14 mouse cellular contexts compared by ENCODE assay signal in genomic region chr11:102779081-102779638, GRCm38 (mm10). TPM values are rescaled to one million over a fixed set of nuclear protein-coding genes. Genes with fewer than 3 reads are reported as not detected.
DNase-seq lines count a peak whose midpoint lies in the region; ATAC-seq and TF ChIP-seq lines count a peak whose summit lies in the region.
"Had no signal": no experiment of that assay in that cellular context is flagged by ENCODE, and none has a peak within 500 bp of the region (broad histone marks: within the 10 kb centered on the region; RNA-seq: fewer than 3 reads in every experiment).

No protein-coding gene starts in this region.

- no peak overlapping the region for H3K4me3 ChIP-seq in gastrocnemius, adult 2 months
- no peak overlapping the region for H3K4me3 ChIP-seq in intestine, embryonic 16.5 days (ENCODE audit: low read length)
- H3K4me3 ChIP-seq in intestine, postnatal 0 days (ENCODE audit: low read depth, low read length), result no peak overlapping the region
- no peak overlapping the region for H3K4me3 ChIP-seq in brown adipose tissue, adult 24 weeks (ENCODE audit: insufficient read depth, low read depth, low read length)
- H3K4me3 ChIP-seq: hindbrain, embryonic 15.5 days; liver, embryonic 15.5 days had no signal

- TF ChIP-seq CTCF in gastrocnemius, adult 2 months (IDR thresholded peaks at IDR 0.05), result no peak
- TF ChIP-seq CTCF in intestine, postnatal 0 days (IDR thresholded peaks at IDR 0.05; ENCODE audit: low read depth), result no peak

- peak overlapping the region; percentile 11; the same call in 1 of the 2 replicates for H3K9ac ChIP-seq in intestine, embryonic 16.5 days (ENCODE audit: low read depth, low read length)
- no peak overlapping the region for H3K9ac ChIP-seq in intestine, postnatal 0 days (ENCODE audit: low read depth, low read length)
- H3K9ac ChIP-seq: hindbrain, embryonic 15.5 days; liver, embryonic 15.5 days had no signal

- no peak overlapping the region for H3K4me2 ChIP-seq in intestine, embryonic 16.5 days (ENCODE audit: low read depth, low read length)
- H3K4me2 ChIP-seq in intestine, postnatal 0 days (replicated peaks; ENCODE audit: low read depth), result no peak overlapping the region
- H3K4me2 ChIP-seq: hindbrain, embryonic 15.5 days; liver, embryonic 15.5 days had no signal

- H3K27me3 ChIP-seq in intestine, embryonic 16.5 days (replicated peaks; ENCODE audit: control insufficient read depth, insufficient read depth, low read length), result no peaks in the 10 kb centered on the region
- H3K27me3 ChIP-seq in intestine, postnatal 0 days (replicated peaks; ENCODE audit: control insufficient read depth, insufficient read depth, low read length), result no peaks in the 10 kb centered on the region
- H3K27me3 ChIP-seq: hindbrain, embryonic 15.5 days had no signal

- H3K4me1 ChIP-seq in intestine, embryonic 16.5 days (ENCODE audit: control insufficient read depth, insufficient read depth, low read length), result peaks cover 16% of the 10 kb centered on the region
- 0 out of 2 replicates have a peak, but pooled peaks cover 4% of the 10 kb centered on the region for H3K4me1 ChIP-seq in intestine, postnatal 0 days (replicated peaks; ENCODE audit: control insufficient read depth, insufficient read depth, low read length)
- H3K4me1 ChIP-seq in brown adipose tissue, adult 24 weeks (ENCODE audit: control insufficient read depth, insufficient read depth, insufficient read length, low read length), result peaks cover 20% of the 10 kb centered on the region

- no peak for DNase-seq in gastrocnemius, adult 2 months
- no peak for DNase-seq in gastrocnemius, adult 18-20 months (ENCODE audit: low spot score)
- DNase-seq in cerebellum, postnatal 36 days, result peak; percentile 48 to 60
- no peak for DNase-seq in Muller cell, postnatal 12 days (ENCODE audit: inconsistent ontology term)
- DNase-seq in kidney, adult 11 months, result no peak
- DNase-seq: adrenal gland, postnatal 25 days; gastrocnemius, postnatal 14 days; thymus, adult 2 months had no signal

- no peaks in the 10 kb centered on the region for H3K36me3 ChIP-seq in intestine, embryonic 16.5 days (ENCODE audit: control insufficient read depth, insufficient read depth, low read length)
- H3K36me3 ChIP-seq in intestine, postnatal 0 days (ENCODE audit: control insufficient read depth, insufficient read depth), result no peaks in the 10 kb centered on the region
- H3K36me3 ChIP-seq: liver, embryonic 15.5 days had no signal

- peak overlapping the region; percentile 87 for H3K27ac ChIP-seq in gastrocnemius, adult 2 months
- H3K27ac ChIP-seq in intestine, embryonic 16.5 days (ENCODE audit: low read length), result no peak overlapping the region
- H3K27ac ChIP-seq in intestine, postnatal 0 days (ENCODE audit: low read depth, low read length), result no peak overlapping the region
- H3K27ac ChIP-seq in brown adipose tissue, adult 24 weeks (replicated peaks; ENCODE audit: low read depth, low read length), result peak overlapping the region; percentile 67
- H3K27ac ChIP-seq: hindbrain, embryonic 15.5 days; liver, embryonic 15.5 days had no signal

- H3K9me3 ChIP-seq in intestine, embryonic 16.5 days (ENCODE audit: control insufficient read depth, low read length), result no peaks in the 10 kb centered on the region
- no peaks in the 10 kb centered on the region for H3K9me3 ChIP-seq in intestine, postnatal 0 days (ENCODE audit: control insufficient read depth)
- H3K9me3 ChIP-seq: hindbrain, embryonic 15.5 days; liver, embryonic 15.5 days had no signal

- intact Hi-C loops in gastrocnemius, adult 2 months (cut with DNase I), result no loop called here

- ATAC-seq in intestine, embryonic 16.5 days, result no peak
- ATAC-seq in intestine, postnatal 0 days, result no peak
- ATAC-seq: forebrain, embryonic 16.5 days had no signal

- WGBS in intestine, embryonic 16.5 days, result 79% methylated on average over 8 of the region's 8 CpGs
- 79% methylated on average over 8 of the region's 8 CpGs for WGBS in intestine, postnatal 0 days

RNA-seq across cellular contexts. Expression of gene Adam11, which starts 17.9 kb away (rescaled TPM):
- under 1 TPM; 0.33 to 0.67 TPM for total RNA-seq in gastrocnemius, adult 2 months (2021)
- under 1 TPM; 0.31 to 0.41 TPM for total RNA-seq in gastrocnemius, adult 18-20 months (2021)
- 2.4 and 3.1 TPM in 2 replicates for polyA plus RNA-seq in intestine, embryonic 16.5 days (2015; fragmentation: Nextera tagmentation; extraction: Ambion mirVana)
- 0.80 and 1.3 TPM in 2 replicates for polyA plus RNA-seq in intestine, postnatal 0 days (2015; fragmentation: Nextera tagmentation; extraction: Ambion mirVana)
- polyA plus RNA-seq in brown adipose tissue, adult 24 weeks (2012; ENCODE audit: insufficient read depth, insufficient read length, missing spikeins), result 0.59 and 1.4 TPM in 2 replicates

RNA-seq across cellular contexts. Expression of gene Gjc1, which starts 40.3 kb away (rescaled TPM):
- total RNA-seq in gastrocnemius, adult 2 months (2021), result 1 to 10 TPM; 4.4 to 6.4 TPM
- total RNA-seq in gastrocnemius, adult 18-20 months (2021), result 1 to 10 TPM; 3.7 to 4.6 TPM
- 24.9 and 26.2 TPM in 2 replicates for polyA plus RNA-seq in intestine, embryonic 16.5 days (2015; fragmentation: Nextera tagmentation; extraction: Ambion mirVana)
- 16.1 and 18.8 TPM in 2 replicates for polyA plus RNA-seq in intestine, postnatal 0 days (2015; fragmentation: Nextera tagmentation; extraction: Ambion mirVana)
- 4.6 and 5.0 TPM in 2 replicates for polyA plus RNA-seq in brown adipose tissue, adult 24 weeks (2012; ENCODE audit: insufficient read depth, insufficient read length, missing spikeins)

RNA-seq across cellular contexts. Expression of gene Higd1b, which starts 56.5 kb away (rescaled TPM):
- total RNA-seq in gastrocnemius, adult 2 months (2021), result 1 to 10 TPM; 2.4 to 5.4 TPM
- total RNA-seq in gastrocnemius, adult 18-20 months (2021), result 1 to 10 TPM; 2.4 to 3.1 TPM
- polyA plus RNA-seq in intestine, embryonic 16.5 days (2015; fragmentation: Nextera tagmentation; extraction: Ambion mirVana), result 0.55 and 0.62 TPM in 2 replicates
- 0.22 and 0.52 TPM in 2 replicates for polyA plus RNA-seq in intestine, postnatal 0 days (2015; fragmentation: Nextera tagmentation; extraction: Ambion mirVana)
- 8.1 and 20.1 TPM in 2 replicates for polyA plus RNA-seq in brown adipose tissue, adult 24 weeks (2012; ENCODE audit: insufficient read depth, insufficient read length, missing spikeins)
- polyA plus RNA-seq: liver, embryonic 15.5 days had no signal

Comparison
In these comparisons a context has a peak if more than half of its experiments do, and no peak if none do; other contexts are left out.
1. DNase-seq: peak in cerebellum, postnatal 36 days (2 of 2); none in gastrocnemius, adult 2 months (single experiment), gastrocnemius, adult 18-20 months (single experiment), Muller cell, postnatal 12 days (single experiment) and kidney, adult 11 months (single experiment).
2. H3K27ac ChIP-seq: peak in gastrocnemius, adult 2 months (single experiment) and brown adipose tissue, adult 24 weeks (single experiment); none in intestine, embryonic 16.5 days (single experiment) and intestine, postnatal 0 days (single experiment).